Mouse (Mus musculus): ENCODE data around the gene Cald1. TPM values are rescaled to one million over a fixed set of nuclear protein-coding genes. Genes with fewer than 3 reads are reported as not detected.

The Cald1 gene
- total and polyA plus RNA-seq, 2 experiments from 2014 or later, result 28.5 to 40.8 TPM

- ATAC-seq (peak; percentile 94), DNase-seq (peak; percentile 79)
- Histone ChIP-seq H3K4me1 (ENCODE audit: insufficient read depth) (peaks cover 18% of the 10 kb centered on the region; the same call in 1 of the 2 replicates), H3K27me3 (ENCODE audit: insufficient read depth, low read length) (no peaks in the 10 kb centered on the region), H3K9ac (peak overlapping the region; percentile 70), H3K4me3 (ENCODE audit: low read depth, low read length) (peak overlapping the region; percentile 63), H3K36me3 (ENCODE audit: insufficient read depth) (no peaks in the 10 kb centered on the region), H3K9me3 (ENCODE audit: low read length) (no peaks in the 10 kb centered on the region), H3K4me2 (ENCODE audit: low read depth) (peak overlapping the region; percentile 88), H3K27ac (ENCODE audit: low read depth, low read length) (peak overlapping the region; percentile 50; the same call in 1 of the 2 replicates)
- under 1% methylated on average over 11 of the region's 11 CpGs for WGBS
- TF ChIP-seq CTCF (IDR thresholded peaks at IDR 0.05; ENCODE audit: low read depth), result no peak
Observed at GRCm38 (mm10) chr6:34709289-34709688, 111.0 kb downstream of the Cald1 start.

GRCm38 (mm10) chr6:34709946-34710682 is 111.8 kb downstream of the Cald1 start:
- Histone ChIP-seq H3K4me2 (ENCODE audit: low read depth) (peak overlapping the region; percentile 88), H3K9ac (peak overlapping the region; percentile 70), H3K27me3 (ENCODE audit: insufficient read depth, low read length) (no peaks in the 10 kb centered on the region), H3K4me1 (ENCODE audit: insufficient read depth) (peaks cover 18% of the 10 kb centered on the region; the same call in 1 of the 2 replicates), H3K27ac (ENCODE audit: low read depth, low read length) (0 out of 2 replicates have a peak overlapping the region, but pooled peaks have one; percentile 40), H3K4me3 (ENCODE audit: low read depth, low read length) (peak overlapping the region; percentile 63), H3K36me3 (ENCODE audit: insufficient read depth) (no peaks in the 10 kb centered on the region), H3K9me3 (ENCODE audit: low read length) (no peaks in the 10 kb centered on the region)
- TF ChIP-seq CTCF (IDR thresholded peaks at IDR 0.05; ENCODE audit: low read depth), result no peak
- WGBS, result 13% methylated on average over 14 of the region's 14 CpGs
- ATAC-seq (peak; percentile 18; the same call in 1 of the 2 replicates), DNase-seq (peak; percentile 55)

GRCm38 (mm10) chr6:34710848-34711247 is 112.5 kb downstream of the Cald1 start:
- Histone ChIP-seq H3K4me2 (ENCODE audit: low read depth) (peak overlapping the region; percentile 88), H3K27me3 (ENCODE audit: insufficient read depth, low read length) (no peaks in the 10 kb centered on the region), H3K9ac (0 out of 2 replicates have a peak overlapping the region, but pooled peaks have one; percentile 15), H3K4me3 (ENCODE audit: low read depth, low read length) (no peak overlapping the region), H3K9me3 (ENCODE audit: low read length) (no peaks in the 10 kb centered on the region), H3K27ac (ENCODE audit: low read depth, low read length) (no peak overlapping the region), H3K36me3 (ENCODE audit: insufficient read depth) (no peaks in the 10 kb centered on the region), H3K4me1 (ENCODE audit: insufficient read depth) (peaks cover 18% of the 10 kb centered on the region; the same call in 1 of the 2 replicates)
- DNase-seq, result no peak
- no peak for ATAC-seq
- TF ChIP-seq CTCF (IDR thresholded peaks at IDR 0.05; ENCODE audit: low read depth), result no peak
- 65% methylated on average over 5 of the region's 5 CpGs for WGBS

- Histone ChIP-seq H3K9ac (no peak overlapping the region), H3K4me3 (ENCODE audit: low read depth, low read length) (no peak overlapping the region), H3K4me2 (ENCODE audit: low read depth) (0 out of 2 replicates have a peak overlapping the region, but pooled peaks have one; percentile 88), H3K36me3 (ENCODE audit: insufficient read depth) (no peaks in the 10 kb centered on the region), H3K27ac (ENCODE audit: low read depth, low read length) (no peak overlapping the region), H3K27me3 (ENCODE audit: insufficient read depth, low read length) (no peaks in the 10 kb centered on the region), H3K4me1 (ENCODE audit: insufficient read depth) (peaks cover 18% of the 10 kb centered on the region; the same call in 1 of the 2 replicates), H3K9me3 (ENCODE audit: low read length) (no peaks in the 10 kb centered on the region)
- WGBS, result 68% methylated on average over 10 of the region's 10 CpGs
- ATAC-seq (no peak), DNase-seq (no peak)
- no peak for TF ChIP-seq CTCF (IDR thresholded peaks at IDR 0.05; ENCODE audit: low read depth)
Observed at GRCm38 (mm10) chr6:34711620-34712019, 113.3 kb downstream of the Cald1 start.

- no peak overlapping the region for H3K4me2 ChIP-seq (ENCODE audit: low read depth)
- H3K4me3 ChIP-seq (ENCODE audit: low read depth, low read length), result no peak overlapping the region
- H3K36me3 ChIP-seq (ENCODE audit: insufficient read depth), result no peaks in the 10 kb centered on the region
- no peaks in the 10 kb centered on the region for H3K27me3 ChIP-seq (ENCODE audit: insufficient read depth, low read length)
- H3K4me1 ChIP-seq (ENCODE audit: insufficient read depth), result peaks cover 17% of the 10 kb centered on the region; the same call in 1 of the 2 replicates
- WGBS, result 91% methylated on average over 4 of the region's 4 CpGs
- no peak for TF ChIP-seq CTCF (IDR thresholded peaks at IDR 0.05; ENCODE audit: low read depth)
- H3K9me3 ChIP-seq (ENCODE audit: low read length), result no peaks in the 10 kb centered on the region
- ATAC-seq (no peak), DNase-seq (no peak)
- no peak overlapping the region for H3K27ac ChIP-seq (ENCODE audit: low read depth, low read length)
- H3K9ac ChIP-seq, result no peak overlapping the region
Observed at GRCm38 (mm10) chr6:34713169-34713568, 114.9 kb downstream of the Cald1 start.

- 92% methylated on average over 8 of the region's 8 CpGs for WGBS
Observed at GRCm38 (mm10) chr6:34713777-34714176, 115.5 kb downstream of the Cald1 start.

GRCm38 (mm10) chr6:34714612-34715011 is 116.3 kb downstream of the Cald1 start:
- Histone ChIP-seq H3K9ac (no peak overlapping the region), H3K4me1 (ENCODE audit: insufficient read depth) (peaks cover 9% of the 10 kb centered on the region; the same call in 1 of the 2 replicates), H3K27ac (ENCODE audit: low read depth, low read length) (no peak overlapping the region), H3K27me3 (ENCODE audit: insufficient read depth, low read length) (no peaks in the 10 kb centered on the region), H3K4me2 (ENCODE audit: low read depth) (no peak overlapping the region), H3K4me3 (ENCODE audit: low read depth, low read length) (no peak overlapping the region), H3K36me3 (ENCODE audit: insufficient read depth) (no peaks in the 10 kb centered on the region), H3K9me3 (ENCODE audit: low read length) (no peaks in the 10 kb centered on the region)
- TF ChIP-seq CTCF (IDR thresholded peaks at IDR 0.05; ENCODE audit: low read depth), result no peak
- WGBS, result 91% methylated on average over 4 of the region's 4 CpGs
- ATAC-seq, result no peak
- no peak for DNase-seq

More at GRCm38 (mm10) chr6:34713777-34714176, 115.5 kb downstream of the Cald1 start:
- DNase-seq (no peak), ATAC-seq (no peak)
- no peaks in the 10 kb centered on the region for H3K27me3 ChIP-seq (ENCODE audit: insufficient read depth, low read length)
- no peak overlapping the region for H3K4me3 ChIP-seq (ENCODE audit: low read depth, low read length)
- H3K4me1 ChIP-seq (ENCODE audit: insufficient read depth), result peaks cover 11% of the 10 kb centered on the region; the same call in 1 of the 2 replicates
- no peak overlapping the region for H3K4me2 ChIP-seq (ENCODE audit: low read depth)
- no peak overlapping the region for H3K27ac ChIP-seq (ENCODE audit: low read depth, low read length)
- H3K9me3 ChIP-seq (ENCODE audit: low read length), result no peaks in the 10 kb centered on the region
- no peak for TF ChIP-seq CTCF (IDR thresholded peaks at IDR 0.05; ENCODE audit: low read depth)
- no peak overlapping the region for H3K9ac ChIP-seq
- no peaks in the 10 kb centered on the region for H3K36me3 ChIP-seq (ENCODE audit: insufficient read depth)
